Mouse (Mus musculus) liver, adult 2 months (tissue): ENCODE measurements around the gene Rgs7.

Source experiments
- CTCF ChIP-seq: fragments of 200-500 bp; IDR thresholded peaks from 2 replicates; pipeline ENCODE4 v1.5.1; 2011; ENCODE audit warnings: low read depth, low read length, control low read depth
- POLR2A ChIP-seq: fragments of 200-500 bp; IDR thresholded peaks from 2 replicates; pipeline ENCODE4 v1.6.1; 2011; ENCODE audit warnings: low read length, control low read depth; ENCODE audit not compliant: insufficient read depth; ENCODE audit errors: extremely low read depth

GRCm38 (mm10) chr1:175028267-175028666 is 464.0 kb downstream of the Rgs7 start:
- TF ChIP-seq POLR2A (no peak), CTCF (no peak)
